8 mouse cellular contexts compared by ENCODE assay signal in genomic region chr2:90745053-90745678, GRCm38 (mm10). TPM values are rescaled to one million over a fixed set of nuclear protein-coding genes. Genes with fewer than 3 reads are reported as not detected.
DNase-seq lines count a peak whose midpoint lies in the region; ATAC-seq and TF ChIP-seq lines count a peak whose summit lies in the region.

Fnbp4 (plus strand) TSS chr2:90745370.

- peaks cover 39% of the 10 kb centered on the region for H3K4me1 ChIP-seq in erythroblast, embryonic 14.5 days (ENCODE audit: control insufficient read depth)
- H3K4me1 ChIP-seq in heart, embryonic 11.5 days (ENCODE audit: control insufficient read depth, insufficient read depth, low read length) = peaks cover 8% of the 10 kb centered on the region; the same call in 1 of the 2 replicates
- H3K4me1 ChIP-seq in kidney, embryonic 16.5 days (ENCODE audit: insufficient read depth, low read length) = peaks cover 14% of the 10 kb centered on the region; the same call in 1 of the 2 replicates
- peaks cover 12% of the 10 kb centered on the region for H3K4me1 ChIP-seq in liver, adult 2 months (ENCODE audit: control insufficient read depth, insufficient read depth, low read length)

- TF ChIP-seq POLR2A in brain, embryonic 14.5 days (IDR thresholded peaks at IDR 0.05; ENCODE audit: borderline replicate concordance, extremely low read depth, insufficient read depth, insufficient read length, poor library complexity, severe bottlenecking) = peak; percentile 65; the same call in 1 of the 2 replicates
- TF ChIP-seq POLR2A in liver, adult 2 months (IDR thresholded peaks at IDR 0.05; ENCODE audit: extremely low read depth, insufficient read depth, low read length) = peak; percentile 72; the same call in 1 of the 2 replicates
- TF ChIP-seq POLR2A in myocyte (IDR thresholded peaks at IDR 0.05; ENCODE audit: insufficient read length, low read depth) = peak; percentile 66

- no peaks in the 10 kb centered on the region for H3K27me3 ChIP-seq in C2C12 (ENCODE audit: control insufficient read depth, insufficient read depth, insufficient read length)
- H3K27me3 ChIP-seq in erythroblast, embryonic 14.5 days (ENCODE audit: control insufficient read depth) = no peaks in the 10 kb centered on the region
- no peaks in the 10 kb centered on the region for H3K27me3 ChIP-seq in heart, embryonic 11.5 days (ENCODE audit: control insufficient read depth, insufficient read depth, low read length)
- H3K27me3 ChIP-seq in kidney, embryonic 16.5 days (ENCODE audit: insufficient read depth, low read length) = no peaks in the 10 kb centered on the region
- H3K27me3 ChIP-seq in liver, adult 2 months (ENCODE audit: control insufficient read depth, insufficient read depth, low read length) = no peaks in the 10 kb centered on the region
- no peaks in the 10 kb centered on the region for H3K27me3 ChIP-seq in myocyte (ENCODE audit: control insufficient read depth, insufficient read depth, insufficient read length)
- no peaks in the 10 kb centered on the region for H3K27me3 ChIP-seq in splenic B cell, adult 2 months (ENCODE audit: control insufficient read depth, insufficient read depth, low read length, poor library complexity, severe bottlenecking)

- H3K79me2 ChIP-seq in C2C12 (ENCODE audit: control insufficient read depth, insufficient read depth) = peaks cover 54% of the 10 kb centered on the region
- H3K79me2 ChIP-seq in liver, adult 2 months (ENCODE audit: control insufficient read depth, insufficient read depth, low read length) = peaks cover 10% of the 10 kb centered on the region; the same call in 1 of the 2 replicates
- H3K79me2 ChIP-seq in myocyte (ENCODE audit: control insufficient read depth, insufficient read depth) = peaks cover 43% of the 10 kb centered on the region

- H3ac ChIP-seq in C2C12 (ENCODE audit: control insufficient read depth, insufficient read length, low read depth) (peak within 1 kb of the TSS; percentile 89), myocyte (ENCODE audit: control insufficient read depth, insufficient read length) (peak within 1 kb of the TSS; percentile 17)

- peaks cover 30% of the 10 kb centered on the region for H3K36me3 ChIP-seq in C2C12 (ENCODE audit: control insufficient read depth, insufficient read depth)
- peaks cover 36% of the 10 kb centered on the region for H3K36me3 ChIP-seq in erythroblast, embryonic 14.5 days (ENCODE audit: control insufficient read depth)
- 0 out of 2 replicates have a peak, but pooled peaks cover 6% of the 10 kb centered on the region for H3K36me3 ChIP-seq in heart, embryonic 11.5 days (ENCODE audit: control insufficient read depth, insufficient read depth, low read length)
- H3K36me3 ChIP-seq in kidney, embryonic 16.5 days (ENCODE audit: insufficient read depth, low read length) = peaks cover 13% of the 10 kb centered on the region
- peaks cover 2% of the 10 kb centered on the region; the same call in 1 of the 2 replicates for H3K36me3 ChIP-seq in liver, adult 2 months (ENCODE audit: control insufficient read depth, insufficient read depth, low read length)
- peaks cover 9% of the 10 kb centered on the region for H3K36me3 ChIP-seq in myocyte (ENCODE audit: control insufficient read depth, insufficient read depth)
- peaks cover 4% of the 10 kb centered on the region; the same call in 1 of the 2 replicates for H3K36me3 ChIP-seq in splenic B cell, adult 2 months (ENCODE audit: control insufficient read depth, insufficient read depth, low read length, poor library complexity, severe bottlenecking)

- H3K4me3 ChIP-seq in C2C12 (ENCODE audit: insufficient read depth, poor library complexity, severe bottlenecking) (peak within 1 kb of the TSS; percentile 97), myocyte (peak within 1 kb of the TSS; percentile 62)
- H3K4me3 ChIP-seq in erythroblast, embryonic 14.5 days (replicated peaks) = peak within 1 kb of the TSS; percentile 96
- H3K4me3 ChIP-seq in heart, embryonic 11.5 days (ENCODE audit: low read depth, low read length) = peak within 1 kb of the TSS; percentile 87
- peak within 1 kb of the TSS; percentile 95 for H3K4me3 ChIP-seq in kidney, embryonic 16.5 days (ENCODE audit: low read length)
- H3K4me3 ChIP-seq in liver, adult 2 months (ENCODE audit: insufficient read depth, low read depth, low read length) = peak within 1 kb of the TSS; percentile 85

- TF ChIP-seq CTCF in C2C12 (IDR thresholded peaks at IDR 0.05; ENCODE audit: control insufficient read depth, insufficient read depth, insufficient read length) = no peak
- TF ChIP-seq CTCF in brain, embryonic 14.5 days (IDR thresholded peaks at IDR 0.05; ENCODE audit: borderline replicate concordance, extremely low read depth, insufficient read depth, insufficient read length) = no peak
- no peak for TF ChIP-seq CTCF in liver, adult 2 months (IDR thresholded peaks at IDR 0.05; ENCODE audit: low read depth, low read length)

- H3K79me3 ChIP-seq in C2C12 (ENCODE audit: low read depth) = peaks cover 44% of the 10 kb centered on the region

- peak; percentile 99 for ATAC-seq in heart, embryonic 11.5 days (replicated peaks; ENCODE audit: insufficient number of reproducible peaks, low FRiP score, low TSS enrichment)
- peak; percentile 100 for ATAC-seq in kidney, embryonic 16.5 days (ENCODE audit: low FRiP score, low TSS enrichment)

- peak within 1 kb of the TSS; percentile 92 for H3K4me2 ChIP-seq in heart, embryonic 11.5 days
- peak within 1 kb of the TSS; percentile 65 for H3K4me2 ChIP-seq in kidney, embryonic 16.5 days (replicated peaks; ENCODE audit: low read depth, low read length)
- peak within 1 kb of the TSS; percentile 89 for H3K4me2 ChIP-seq in myocyte (ENCODE audit: low read depth)

- DNase-seq in brain, embryonic 14.5 days (ENCODE audit: low read depth) = peak; percentile 100
- peak; percentile 98 for DNase-seq in liver, adult 2 months (ENCODE audit: extremely low read depth, low read depth, low spot score)
- DNase-seq in splenic B cell, adult 2 months (ENCODE audit: low read depth, low spot score) = peak; percentile 99

- H3K27ac ChIP-seq in heart, embryonic 11.5 days (ENCODE audit: low read depth, low read length) = peak within 1 kb of the TSS; percentile 92
- H3K27ac ChIP-seq in kidney, embryonic 16.5 days (ENCODE audit: low read length) = peak within 1 kb of the TSS; percentile 97
- H3K27ac ChIP-seq in liver, adult 2 months (replicated peaks; ENCODE audit: insufficient read depth, low read depth, low read length) = peak within 1 kb of the TSS; percentile 72

- WGBS in heart, embryonic 11.5 days (ENCODE audit: insufficient replicate concordance) = under 1% methylated on average over 44 of the region's 44 CpGs
- WGBS in kidney, embryonic 16.5 days = under 1% methylated on average over 44 of the region's 44 CpGs
- WGBS in liver, adult 2 months = under 1% methylated on average over 44 of the region's 44 CpGs

- peaks cover 6% of the 10 kb centered on the region for H3K9me3 ChIP-seq in erythroblast, embryonic 14.5 days (ENCODE audit: control insufficient read depth, low read length)
- no peaks in the 10 kb centered on the region for H3K9me3 ChIP-seq in heart, embryonic 11.5 days (replicated peaks; ENCODE audit: control insufficient read depth, low read length)
- no peaks in the 10 kb centered on the region for H3K9me3 ChIP-seq in kidney, embryonic 16.5 days (ENCODE audit: low read length)

- H3K9ac ChIP-seq in heart, embryonic 11.5 days (ENCODE audit: low read depth, low read length) = peak within 1 kb of the TSS; percentile 92
- H3K9ac ChIP-seq in kidney, embryonic 16.5 days (replicated peaks; ENCODE audit: low read length) = peak within 1 kb of the TSS; percentile 99
- peak within 1 kb of the TSS; percentile 80 for H3K9ac ChIP-seq in liver, adult 2 months (ENCODE audit: low read depth, low read length)

TF ChIP-seq in C2C12, 6 proteins besides CTCF, POLR2A, EP300 and RAD21:
- TF ChIP-seq USF1 (IDR thresholded peaks at IDR 0.05; ENCODE audit: low read depth) = no peak
- TF ChIP-seq MAX (IDR thresholded peaks at IDR 0.05) = peak; percentile 94
- no peak for TF ChIP-seq MYOD1 (IDR thresholded peaks at IDR 0.05; ENCODE audit: control insufficient read depth, insufficient read length, low read depth)
- no peak for TF ChIP-seq MYOG (IDR thresholded peaks at IDR 0.05; ENCODE audit: control insufficient read depth, extremely low read depth, insufficient read length)
- TF ChIP-seq CEBPB (IDR thresholded peaks at IDR 0.05; ENCODE audit: low read depth) = peak; percentile 58
- no peak for TF ChIP-seq FOSL1 (IDR thresholded peaks at IDR 0.05; ENCODE audit: insufficient read depth, low read length, poor library complexity, severe bottlenecking)
TF ChIP-seq in C2C12: peak in this region for 2.

TF ChIP-seq in myocyte, 11 proteins besides CTCF, POLR2A, EP300 and RAD21:
- peak; percentile 35; the same call in 1 of the 2 replicates for TF ChIP-seq CEBPB (IDR thresholded peaks at IDR 0.05; ENCODE audit: insufficient read depth, poor library complexity, severe bottlenecking)
- no peak for TF ChIP-seq MYOD1 (IDR thresholded peaks at IDR 0.05; ENCODE audit: control insufficient read depth in 1 of 3, insufficient read length in 2 of 3, low read depth in 2 of 3)
- no peak for TF ChIP-seq MYOG (IDR thresholded peaks at IDR 0.05; ENCODE audit: control insufficient read depth in 1 of 3, insufficient read depth in 1 of 3, insufficient read length in 2 of 3, low read depth in 2 of 3)
- no peak for TF ChIP-seq REST (IDR thresholded peaks at IDR 0.05; ENCODE audit: insufficient read depth, insufficient read length)
- peak; percentile 73 for TF ChIP-seq SRF (IDR thresholded peaks at IDR 0.05; ENCODE audit: control insufficient read depth, insufficient read length, low read depth)
- TF ChIP-seq POLR2AphosphoS2 (IDR thresholded peaks at IDR 0.05; ENCODE audit: insufficient read length, low read depth) = peak; percentile 54
- TF ChIP-seq TCF12 (IDR thresholded peaks at IDR 0.05; ENCODE audit: insufficient read depth, poor library complexity, severe bottlenecking) = no peak
- TF ChIP-seq MAX (IDR thresholded peaks at IDR 0.05; ENCODE audit: low read depth) = peak; percentile 89

RNA-seq across cellular contexts. Expression of gene Fnbp4, which starts in this region (rescaled TPM):
- polyA plus RNA-seq in C2C12 (2012; fragmentation: generic; extraction: Trizol) (12.1 TPM), myocyte (2012; fragmentation: generic; extraction: Trizol) (9.3 TPM)
- 97.7 and 124 TPM in 2 replicates for polyA plus RNA-seq in brain, embryonic 14.5 days (2012; rRNA removed)
- polyA plus RNA-seq in erythroblast, embryonic 14.5 days (2012) = 3.9 and 6.2 TPM in 2 replicates
- 62.3 and 73.4 TPM in 2 replicates for polyA plus RNA-seq in heart, embryonic 11.5 days (2014; fragmentation: Nextera tagmentation; extraction: Ambion mirVana)
- 82.2 and 120 TPM in 2 replicates for polyA plus RNA-seq in kidney, embryonic 16.5 days (2015; fragmentation: Nextera tagmentation; extraction: Ambion mirVana)
- 17.6 and 17.9 TPM in 2 replicates for total RNA-seq in liver, adult 2 months (2014; rRNA removed)
- polyA plus RNA-seq in liver, adult 2 months (2012; rRNA removed) = 6.6 and 13.4 TPM in 2 replicates

Comparison
In these comparisons a context has a peak if more than half of its experiments do, and no peak if none do; other contexts are left out.
1. Peak in every context shown above with its lines: DNase-seq, ATAC-seq, H3K4me3 ChIP-seq and H3K27ac ChIP-seq.